Mouse (Mus musculus) lung, postnatal 14 days (tissue): ENCODE measurements around the gene Scfd2.

Experiments
- DNase-seq: peaks from one replicate; pipeline ENCODE4 v3.0.0; 2021

Scfd2 gene

DNA sequence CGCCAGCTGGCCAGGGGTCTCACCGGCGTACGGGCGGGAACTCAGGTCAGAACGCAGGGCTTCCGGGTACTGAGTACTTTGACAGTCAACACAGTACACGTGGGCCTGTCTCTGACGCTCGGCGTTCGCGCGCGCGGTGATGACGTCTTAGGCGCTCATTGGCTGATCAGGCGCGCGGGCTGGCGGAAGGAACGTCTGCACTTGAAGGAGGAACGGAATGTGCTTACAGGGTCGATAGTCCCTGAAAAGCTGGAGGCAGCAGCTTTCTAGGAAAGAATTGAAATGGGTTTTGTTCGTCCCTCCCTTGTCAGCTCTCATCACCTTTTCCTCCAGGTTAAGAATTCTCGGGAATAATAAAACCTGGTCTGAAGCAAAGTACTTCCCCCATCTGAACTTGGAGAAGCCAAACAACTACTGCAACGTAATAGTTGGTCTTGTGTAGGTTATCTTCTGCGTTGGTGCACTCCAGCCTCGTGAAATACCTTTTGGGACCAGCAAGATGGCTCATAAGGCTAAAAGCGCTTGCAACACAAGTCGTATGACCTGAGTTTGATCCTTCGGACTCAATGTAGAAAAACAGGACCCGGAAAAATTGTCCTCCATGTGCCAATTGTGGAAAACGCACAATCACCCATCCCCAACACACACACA, at the start of gene Scfd2:
Gene Scfd2 (minus strand): TSS at position 130 of the 651 bp plus-strand sequence.
- DNase-seq = peak; percentile 97

DNA sequence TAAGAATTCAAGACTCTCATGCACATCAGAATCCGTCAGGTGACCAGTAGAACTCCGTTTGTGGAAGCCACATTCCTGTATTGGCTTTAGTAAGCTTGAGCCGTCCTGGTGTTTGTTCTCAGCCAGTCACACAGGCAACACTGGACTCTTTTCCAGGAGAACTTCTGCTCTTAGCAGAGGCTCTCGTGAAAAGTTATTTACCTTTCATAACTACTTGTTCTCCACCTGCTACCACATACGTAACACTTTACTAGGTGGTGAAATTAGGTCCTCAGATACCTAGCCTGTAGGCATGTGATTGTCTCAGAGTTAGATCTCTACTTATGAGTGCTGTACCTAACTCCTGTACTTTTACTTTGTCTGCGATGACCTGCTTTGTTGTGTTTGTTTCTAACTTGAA, 40.2 kb upstream of the Scfd2 start:
- DNase-seq = no peak

DNA sequence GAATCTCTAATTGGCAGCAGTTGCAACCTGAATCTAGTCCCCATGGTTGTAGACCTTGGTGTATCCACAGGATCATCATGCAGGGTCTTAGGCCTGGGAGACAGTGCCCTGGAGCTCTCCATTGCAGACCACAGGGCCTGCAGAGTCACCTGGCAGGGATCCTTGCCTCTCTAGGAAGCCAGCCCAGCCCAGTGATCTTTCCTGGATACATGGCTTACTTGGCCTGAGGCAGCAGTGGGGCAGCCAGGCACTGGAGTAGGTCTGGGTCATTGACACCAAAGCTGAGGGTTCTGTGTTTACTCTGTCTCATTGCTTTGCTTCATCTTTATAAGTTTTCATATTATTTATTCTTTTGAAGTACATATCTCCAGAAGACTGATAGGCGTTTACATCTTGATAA, 29.6 kb upstream of the Scfd2 start:
- DNase-seq = no peak

DNA sequence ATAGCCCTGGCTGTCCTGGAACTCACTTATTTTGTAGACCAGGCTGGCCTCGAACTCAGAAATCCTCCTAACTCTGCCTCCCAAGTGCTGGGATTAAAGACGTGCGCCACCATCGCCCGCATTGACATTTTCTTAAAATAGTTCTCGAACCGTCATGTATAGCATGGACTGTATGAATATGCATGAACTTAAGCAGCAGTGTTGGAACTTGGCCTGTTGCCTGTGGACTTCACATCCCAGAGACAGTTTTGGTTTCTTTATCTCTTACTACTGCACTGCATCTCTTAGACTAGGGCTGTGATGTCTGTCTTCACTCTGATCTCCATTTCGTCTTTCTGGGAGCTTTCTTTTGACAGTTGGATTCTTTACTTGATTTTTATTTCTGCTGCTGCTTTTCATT, 18.0 kb upstream of the Scfd2 start:
- DNase-seq = no peak

DNA sequence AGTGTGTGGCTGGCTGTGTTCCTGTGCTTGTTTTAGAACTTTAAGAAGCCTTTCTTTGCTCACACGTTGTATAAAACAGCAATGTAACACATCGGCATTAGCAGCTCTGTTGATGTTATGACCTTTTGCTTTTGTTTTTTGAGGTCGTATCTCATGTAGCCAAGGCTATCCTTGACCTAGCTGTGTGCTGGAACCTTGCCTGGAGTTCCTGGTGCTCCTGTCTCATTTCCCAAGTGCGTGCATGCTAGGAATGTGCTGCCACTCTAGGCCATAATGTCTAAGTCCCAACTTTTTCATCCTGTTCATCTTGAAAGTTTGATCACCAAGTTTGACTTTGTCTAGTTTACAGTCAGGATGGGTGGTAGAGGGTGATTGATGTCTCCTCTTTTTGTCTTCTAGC, 14.0 kb upstream of the Scfd2 start:
- no peak for DNase-seq

DNA sequence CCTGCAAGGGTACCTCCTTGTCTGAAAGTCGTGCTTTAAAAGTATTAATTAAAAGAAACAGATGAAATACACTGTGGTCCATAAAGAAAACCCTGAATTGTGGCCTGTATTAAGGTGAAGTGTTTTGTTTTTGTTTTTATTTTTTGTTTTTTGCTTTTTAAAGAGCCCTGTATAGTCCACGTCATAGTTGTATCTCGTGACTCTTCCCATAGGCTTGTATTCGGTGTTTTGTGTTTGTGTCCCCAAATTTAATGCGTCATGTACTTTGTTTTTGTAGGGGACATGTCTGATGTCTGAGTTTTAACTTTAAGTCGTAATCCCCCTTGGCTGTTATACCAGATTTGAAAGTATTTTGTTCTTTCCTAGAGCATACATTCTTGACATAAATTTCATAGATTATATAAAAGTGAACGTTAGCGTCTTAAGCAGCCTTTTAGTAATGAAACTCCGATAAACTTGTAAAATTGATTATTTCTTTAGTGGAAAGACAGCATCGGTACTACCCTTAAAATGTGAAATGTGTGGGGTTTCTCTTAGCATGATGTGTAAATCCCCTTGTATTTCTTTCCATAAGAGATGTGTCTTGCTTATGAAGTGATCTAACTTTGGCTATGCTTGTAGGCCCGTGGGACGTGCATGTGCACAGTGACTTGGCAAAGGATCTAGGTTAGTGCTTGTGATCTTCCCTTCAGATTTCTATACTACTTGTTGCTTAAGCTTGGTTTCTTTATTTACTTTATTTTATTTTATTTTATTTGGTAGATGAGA, 4.8 kb upstream of the Scfd2 start:
- no peak for DNase-seq

DNA sequence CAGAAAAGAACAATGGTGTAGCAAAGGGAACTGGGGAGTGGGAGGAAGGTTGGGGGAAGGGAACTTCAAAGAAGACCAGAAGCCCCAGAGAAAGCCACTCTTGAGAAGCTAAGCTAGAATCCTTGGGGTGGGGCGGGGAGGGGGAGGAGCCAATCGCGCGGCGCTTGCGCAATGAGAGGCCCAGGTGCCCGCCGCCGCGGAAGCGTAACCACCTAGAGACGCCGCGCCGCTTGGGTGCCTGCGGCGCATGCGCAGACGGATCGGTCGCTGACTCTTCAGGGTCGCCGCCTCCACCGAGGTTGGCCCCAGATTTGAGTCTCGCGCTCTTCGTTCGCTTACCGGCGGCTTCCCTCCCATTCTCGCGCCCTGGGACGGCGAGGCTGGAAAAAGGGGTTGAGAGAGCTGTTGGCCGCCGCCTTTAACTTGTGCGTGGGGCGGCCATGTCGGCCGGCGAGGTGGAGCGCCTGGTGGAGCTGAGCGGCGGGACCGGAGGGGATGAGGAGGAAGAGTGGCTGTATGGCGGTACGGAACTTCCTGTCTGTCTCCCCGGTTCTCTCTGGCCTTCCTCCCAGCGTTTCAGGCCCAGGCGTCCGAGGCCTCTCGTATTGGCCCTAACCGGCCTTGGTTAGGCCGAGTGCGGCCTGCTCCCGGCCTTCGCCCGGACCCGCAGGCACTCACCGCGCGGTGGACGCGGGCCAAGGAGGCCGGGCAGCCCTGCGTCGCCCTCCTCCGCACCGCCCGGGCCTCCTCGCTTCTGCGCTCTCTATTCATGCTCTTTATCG, 3.9 kb upstream of the Scfd2 start, which contains the start of gene Fip1l1:
Gene Fip1l1 (plus strand): TSS at position 210 of the 782 bp plus-strand sequence.
- DNase-seq = peak; percentile 92

DNA sequence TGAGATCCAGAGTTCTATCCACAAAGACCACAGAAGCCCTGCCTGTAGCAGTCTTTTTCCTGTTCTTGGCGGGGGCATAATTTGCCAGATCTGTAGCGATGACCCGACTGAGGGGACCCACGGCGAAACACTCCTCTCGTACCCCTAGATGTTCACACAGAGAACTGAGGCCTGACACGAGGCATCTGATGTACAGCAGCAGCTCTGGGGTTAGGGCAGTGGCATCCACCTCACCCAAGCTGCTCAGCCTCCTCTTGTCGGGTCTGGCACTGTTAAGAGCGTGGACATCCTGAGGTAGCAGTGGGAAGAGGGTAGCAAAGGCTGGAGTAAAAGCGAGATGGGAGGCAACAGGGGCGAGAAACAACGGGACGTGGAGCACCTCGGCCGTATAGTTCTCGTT, 774 bp downstream of the Scfd2 start:
- DNase-seq = no peak

DNA sequence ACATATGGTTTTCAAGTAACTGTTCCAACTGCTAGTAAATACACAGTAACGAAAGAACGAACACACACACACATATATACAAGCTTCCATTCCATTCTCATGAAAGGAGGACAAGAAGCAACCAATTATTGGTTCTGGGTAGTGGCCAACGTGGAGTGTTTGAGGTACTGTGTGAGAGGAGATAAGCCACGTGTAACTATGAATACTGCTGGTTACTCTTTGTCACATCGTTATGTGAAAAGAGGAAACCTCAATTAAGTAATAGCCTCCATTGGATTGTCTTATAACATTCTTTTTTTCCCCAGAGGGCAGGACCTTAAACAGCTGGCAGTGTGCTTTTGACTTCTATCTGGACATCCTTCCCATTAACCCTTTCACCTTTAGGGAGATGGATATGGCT, 4.5 kb downstream of the Scfd2 start:
- no peak for DNase-seq

DNA sequence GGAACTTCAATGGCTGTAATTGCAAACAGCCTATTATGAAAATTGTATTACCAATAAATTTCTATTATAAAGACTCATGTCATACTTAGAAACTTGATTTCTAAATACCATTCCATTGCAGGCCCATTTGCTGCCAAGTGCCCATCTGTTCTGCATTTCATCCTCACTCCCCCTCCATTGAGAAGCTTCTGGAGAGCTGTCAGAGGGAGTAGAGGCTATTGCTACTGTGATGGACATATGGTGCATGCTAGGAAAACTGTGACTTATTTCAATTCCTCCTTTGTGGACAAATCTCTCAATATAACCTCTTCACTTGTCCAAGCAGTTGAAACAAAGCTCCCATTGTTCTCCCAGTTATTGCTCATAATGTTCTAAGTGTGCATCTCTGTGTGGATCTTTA, 19.9 kb downstream of the Scfd2 start:
- DNase-seq = peak; percentile 3

DNA sequence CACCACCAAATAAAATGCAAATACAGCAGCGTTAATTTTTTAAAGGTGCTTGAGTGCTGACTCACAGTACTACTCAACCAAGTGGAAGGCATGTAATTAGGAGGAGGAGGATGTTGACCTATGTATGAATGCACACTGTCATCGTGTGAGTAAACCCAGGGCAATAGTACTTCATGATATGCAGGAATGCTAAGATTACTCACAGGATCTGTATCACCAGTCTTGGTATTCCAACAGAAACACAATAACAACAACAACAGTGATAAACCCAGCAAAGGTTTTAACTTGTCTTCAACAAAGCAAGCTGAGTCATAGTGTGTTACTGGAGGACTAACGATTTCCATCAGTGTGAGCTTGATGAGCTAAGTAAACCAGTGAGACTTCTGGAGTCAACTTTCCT, 38.9 kb downstream of the Scfd2 start:
- DNase-seq = no peak

DNA sequence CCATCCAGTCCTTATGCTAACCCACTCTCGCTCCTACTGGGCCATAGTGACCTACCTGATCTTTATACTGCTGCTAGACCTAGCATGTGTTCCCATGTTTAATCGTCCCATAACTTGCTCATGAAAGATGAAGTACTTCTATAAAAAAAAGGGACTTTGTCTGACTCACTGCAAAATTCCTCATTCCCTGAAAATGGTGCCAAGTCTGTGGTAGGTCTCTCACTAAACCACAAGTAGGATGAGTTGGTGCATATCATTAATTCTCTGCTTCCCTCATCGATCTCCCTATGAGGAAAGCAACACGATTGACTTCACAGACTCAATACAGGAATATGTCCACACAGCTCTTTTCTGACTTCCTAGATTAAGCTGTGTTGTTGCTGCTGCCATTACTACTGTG, 46.9 kb downstream of the Scfd2 start:
- no peak for DNase-seq

DNA sequence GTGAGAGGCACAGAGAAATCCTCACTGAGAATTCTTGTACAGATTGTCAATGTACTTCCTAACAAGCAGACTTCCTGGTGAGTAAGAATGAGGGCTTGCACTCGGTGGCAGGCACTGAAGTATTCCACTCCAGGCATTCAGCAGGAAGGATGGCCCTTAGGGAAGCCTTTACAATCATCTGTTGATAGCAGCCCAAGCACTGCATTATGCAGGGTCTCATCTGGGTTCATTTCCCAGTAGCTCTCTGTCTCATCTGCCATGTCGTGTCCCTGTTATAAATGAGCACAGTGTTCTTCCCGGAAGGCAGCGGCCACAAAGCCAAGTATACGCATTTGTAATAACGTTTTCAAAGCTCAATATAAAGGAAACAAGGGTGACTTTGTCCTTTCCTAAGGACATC, 48.9 kb downstream of the Scfd2 start:
- DNase-seq = no peak

DNA sequence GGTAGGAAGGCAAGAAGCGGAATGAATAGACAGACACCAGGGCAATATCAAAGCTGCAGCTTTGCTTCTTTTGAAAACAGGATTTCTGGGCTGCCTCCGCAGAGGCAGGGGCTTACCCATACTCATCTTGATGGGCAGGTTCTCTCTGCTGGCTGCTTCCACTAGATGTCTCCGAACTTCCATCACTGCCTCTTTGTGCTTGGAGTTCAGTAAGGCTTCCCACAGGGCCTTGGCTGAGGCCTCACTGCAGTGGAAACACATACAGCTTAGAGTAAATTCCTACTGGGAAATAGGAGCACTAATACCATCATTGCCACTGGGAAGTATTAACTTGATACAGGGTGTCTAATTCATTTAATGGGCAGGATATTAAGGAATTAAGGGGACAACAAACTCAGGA, 49.5 kb downstream of the Scfd2 start:
- DNase-seq = no peak

DNA sequence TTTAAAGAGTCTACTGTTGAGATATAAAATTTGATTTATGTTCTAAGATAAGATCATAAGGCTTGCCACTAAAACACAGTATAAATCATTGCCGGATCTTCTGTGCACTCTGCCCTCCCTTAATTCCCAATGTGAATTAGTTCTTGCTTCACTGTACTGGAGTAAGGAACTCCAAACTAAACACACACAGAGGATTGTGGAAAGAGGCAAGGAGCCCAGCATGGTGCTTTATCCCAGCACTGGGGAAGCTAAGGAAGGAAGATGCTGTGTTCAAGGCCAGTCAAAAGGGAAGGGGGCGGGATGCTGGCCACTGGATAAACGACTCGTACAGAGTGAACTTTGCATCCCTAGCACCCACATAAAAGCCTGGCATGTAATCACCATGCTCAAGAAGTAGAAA, 51.1 kb downstream of the Scfd2 start:
- DNase-seq = no peak

DNA sequence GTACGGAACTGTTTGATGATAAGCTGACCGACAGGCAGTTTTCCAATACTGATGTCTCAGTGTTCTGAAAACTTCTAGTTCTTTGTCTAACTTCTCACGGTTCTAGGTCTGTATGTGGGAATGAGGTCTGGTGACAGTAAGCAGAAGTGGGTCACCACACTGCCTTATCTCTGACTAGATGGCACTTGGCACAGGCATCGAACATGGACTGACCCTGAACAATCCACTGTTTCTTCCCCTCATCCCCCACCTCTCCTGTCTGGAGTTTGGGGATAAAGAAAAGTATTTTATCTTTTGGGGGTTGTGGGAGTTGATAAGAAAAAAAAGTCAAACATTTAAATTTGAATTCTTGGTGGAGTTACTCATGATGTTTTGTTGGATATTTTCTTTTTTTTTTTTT, 51.6 kb downstream of the Scfd2 start:
- DNase-seq = no peak

DNA sequence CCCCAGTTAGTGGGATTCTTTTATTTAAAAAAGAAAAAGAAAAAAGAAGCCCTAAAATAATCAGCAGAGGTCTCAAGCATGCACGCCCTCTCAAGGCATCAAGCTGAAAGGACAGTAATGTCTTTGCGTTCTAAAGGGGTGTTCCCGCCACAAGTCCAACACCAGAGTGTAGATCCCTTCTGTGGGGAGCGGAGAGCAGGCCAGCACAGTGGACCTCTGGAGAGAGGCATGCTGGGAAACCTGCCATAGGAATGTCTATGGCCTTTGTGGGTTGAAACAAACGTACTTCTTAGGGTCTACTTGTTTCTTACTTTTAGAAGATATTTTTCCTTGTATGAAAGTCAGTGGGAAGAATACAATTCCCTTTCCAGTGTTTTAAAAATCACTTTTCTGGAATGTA, 52.4 kb downstream of the Scfd2 start:
- DNase-seq = no peak

DNA sequence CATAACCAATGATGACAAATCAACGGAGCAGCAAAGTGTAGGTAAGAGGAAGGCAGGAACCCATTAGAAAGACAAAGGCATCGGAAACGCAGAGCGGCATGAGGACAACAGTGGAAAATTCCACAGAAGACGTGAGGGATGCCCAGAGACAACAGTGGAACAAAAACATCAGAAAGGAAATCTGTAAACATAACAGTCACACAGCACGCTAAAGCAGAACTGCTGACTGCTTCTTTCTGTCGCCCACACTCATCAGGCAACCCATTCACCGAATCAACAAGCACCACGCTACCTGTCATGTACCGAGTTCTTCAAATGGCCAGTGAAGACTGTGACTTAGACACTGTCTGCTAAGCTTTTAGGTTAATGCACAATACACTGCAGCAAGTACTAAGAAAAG, 55.0 kb downstream of the Scfd2 start:
- DNase-seq = no peak

DNA sequence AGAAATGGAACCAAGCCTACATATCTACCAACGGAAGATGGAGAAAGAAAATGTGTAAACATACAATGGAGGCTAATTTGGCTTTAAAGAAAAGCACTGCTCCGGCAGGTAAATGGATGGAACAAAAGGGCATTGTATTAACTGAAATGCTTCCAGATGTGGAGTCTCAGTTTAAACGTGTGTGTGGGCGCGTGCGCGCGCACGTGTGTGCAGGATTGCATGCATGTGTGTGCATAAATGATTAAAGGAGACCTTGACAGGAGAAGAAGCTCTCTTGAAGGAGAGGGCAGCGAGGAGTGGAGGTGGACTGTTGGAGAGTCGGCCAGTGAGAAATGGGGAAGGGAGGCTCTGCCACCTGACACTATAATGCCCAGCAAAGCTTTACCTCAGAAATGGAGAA, 58.4 kb downstream of the Scfd2 start:
- DNase-seq = no peak

DNA sequence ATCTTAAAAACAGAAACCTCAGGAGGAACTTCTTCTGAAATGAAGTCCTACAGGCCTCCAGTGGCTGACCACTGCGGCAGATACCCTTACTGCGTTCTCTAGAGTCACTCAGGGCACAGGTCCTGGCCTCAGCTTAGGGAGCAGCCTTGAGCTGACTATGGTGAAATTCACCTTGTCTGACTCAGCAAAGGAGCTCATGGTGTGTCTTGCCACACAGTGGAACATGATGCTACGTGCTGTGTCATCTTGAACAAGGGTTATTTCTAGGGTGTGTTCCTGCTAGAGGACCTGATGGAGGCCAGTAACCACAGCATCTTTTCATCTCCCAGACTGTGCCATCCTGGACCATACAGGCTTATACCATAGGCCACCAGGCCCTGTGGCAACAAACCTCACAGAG, 60.7 kb downstream of the Scfd2 start:
- DNase-seq = no peak

DNA sequence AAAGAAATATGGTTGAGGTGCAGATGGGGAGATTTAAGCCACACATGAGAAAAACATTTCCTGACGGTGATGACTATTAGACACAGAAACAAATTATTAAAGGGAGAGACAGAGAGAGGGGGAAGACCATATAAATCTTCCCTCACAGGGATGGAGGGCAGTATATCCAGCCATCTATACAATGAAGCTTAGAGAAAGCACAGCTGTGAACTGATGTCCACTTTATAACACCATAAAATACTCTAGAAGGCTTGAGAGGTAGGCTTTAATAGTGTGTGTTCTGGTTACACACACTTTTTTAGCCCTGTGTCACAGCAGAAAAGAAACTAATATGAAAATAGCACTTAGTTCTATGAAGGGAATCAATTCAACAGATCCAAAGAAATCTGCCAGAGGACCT, 61.9 kb downstream of the Scfd2 start:
- no peak for DNase-seq

DNA sequence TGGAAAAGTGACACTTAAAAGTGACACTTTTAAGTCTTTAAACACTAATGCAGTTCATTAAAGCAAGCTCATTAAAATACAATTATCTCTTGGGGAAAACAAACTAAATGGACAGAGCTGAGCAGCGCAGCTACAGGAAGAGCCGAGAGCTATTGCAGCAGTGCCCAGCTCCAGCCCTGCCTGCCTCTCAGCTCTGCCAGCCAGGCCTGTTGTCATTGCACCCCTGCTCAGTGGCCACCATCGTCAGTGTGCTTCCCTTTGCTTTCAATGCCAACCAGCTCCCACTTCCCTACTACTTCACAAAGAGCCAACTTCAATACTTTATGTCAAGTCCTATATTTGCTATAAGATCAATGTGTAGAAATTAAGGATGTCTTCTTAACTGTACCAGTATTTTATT, 63.8 kb downstream of the Scfd2 start:
- no peak for DNase-seq

DNA sequence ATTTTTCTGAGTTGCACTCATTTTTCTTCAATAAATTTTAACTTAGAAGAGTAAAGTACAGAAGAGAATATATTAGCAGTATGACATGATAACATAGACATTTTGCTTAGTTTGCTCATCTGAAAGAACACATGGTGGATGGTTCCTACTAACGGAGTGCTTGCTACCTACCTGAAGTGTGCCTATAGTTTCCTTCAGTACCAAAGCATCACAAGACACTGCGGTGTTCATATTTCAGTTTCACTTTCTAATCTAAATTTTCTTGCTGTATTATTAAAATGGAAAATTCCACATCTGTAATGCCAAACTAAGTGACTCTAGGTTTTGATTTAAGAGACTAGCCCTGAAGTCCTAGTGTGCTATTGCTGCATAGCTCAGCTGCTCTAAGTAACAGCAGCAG, 74.8 kb downstream of the Scfd2 start:
- DNase-seq = no peak
